Mouse (Mus musculus): ENCODE results near the gene Gm10392.

DNA sequence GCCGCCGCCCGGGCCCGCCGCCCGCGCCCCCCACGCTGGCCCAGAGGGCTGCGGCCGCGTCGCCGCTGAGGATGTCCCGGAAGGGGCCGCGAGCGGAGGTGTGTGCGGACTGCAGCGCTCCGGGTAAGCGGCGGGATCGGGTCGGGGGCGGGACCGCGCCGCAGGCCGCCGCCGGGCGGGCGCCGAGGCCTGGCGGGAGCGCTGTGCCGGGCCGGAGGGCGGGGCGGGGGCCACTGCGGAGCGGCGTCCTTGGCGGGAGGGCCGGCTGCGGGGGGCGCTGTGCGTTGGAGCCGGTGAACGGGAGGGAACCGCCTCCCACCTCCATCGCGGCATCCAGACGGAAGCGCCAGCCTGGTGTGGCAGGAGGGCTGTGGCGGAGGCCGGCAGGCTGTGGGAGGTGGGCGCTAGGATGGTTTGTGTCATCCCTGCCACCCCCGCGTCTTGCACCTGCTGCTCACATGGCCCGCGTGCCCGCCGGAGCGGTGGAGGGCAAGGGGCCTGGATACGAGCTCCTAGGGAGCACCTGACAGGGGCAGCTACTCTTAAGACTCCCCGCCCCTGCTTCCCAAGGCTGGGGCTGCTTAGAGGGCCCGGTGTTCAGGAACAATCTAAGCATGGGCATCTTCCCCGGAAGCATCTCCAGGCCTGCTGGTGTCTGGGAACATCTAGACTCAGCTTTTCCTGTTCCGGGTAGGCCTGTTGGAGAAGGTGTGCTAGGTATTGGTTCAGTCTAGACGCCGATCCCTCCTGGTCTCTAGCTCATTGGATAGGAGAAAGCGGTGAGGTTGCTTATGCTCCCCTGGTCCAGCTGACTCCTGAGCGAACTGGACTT is 25.3 kb downstream of the Gm10392 start, which contains the start of gene Git1:
- TF ChIP-seq USF1 (IDR thresholded peaks at IDR 0.05; ENCODE audit: low read depth, low read length) = no peak
- no peak for TF ChIP-seq ETS1 (IDR thresholded peaks at IDR 0.05; ENCODE audit: low read depth, low read length)
